Mouse (Mus musculus) 416B (cell line): ENCODE measurements at regions not wholly inside any gene's neighbourhood (a gene's known extent, or its start where the extent isn't known, plus 50 kb on each side); places are given as distances from the start of the nearest gene placed in this dataset.

Experiments used
- DNase-seq: peaks from one replicate; pipeline ENCODE4 v3.0.0; 2011; ENCODE audit warnings: low read depth

DNA sequence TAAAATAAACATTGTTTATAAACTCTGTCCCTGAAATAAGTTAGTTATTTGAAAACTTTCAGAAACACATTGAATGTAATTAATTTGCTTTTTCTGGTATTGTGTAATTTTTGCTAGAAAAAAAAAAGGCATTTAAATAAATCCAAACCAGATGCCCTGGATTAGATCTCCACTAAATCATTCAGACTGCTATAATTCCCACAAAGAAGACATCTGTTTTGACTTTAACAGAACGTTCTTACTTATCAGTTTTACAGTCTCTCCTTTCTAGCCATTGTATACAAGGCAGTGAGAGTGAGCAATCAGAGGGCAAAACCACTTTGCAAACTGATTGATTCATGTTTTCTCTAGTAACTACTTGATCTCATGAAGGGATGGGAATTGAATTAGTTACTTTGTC, 478.8 kb downstream of the Slitrk6 start:
- DNase-seq = no peak

DNA sequence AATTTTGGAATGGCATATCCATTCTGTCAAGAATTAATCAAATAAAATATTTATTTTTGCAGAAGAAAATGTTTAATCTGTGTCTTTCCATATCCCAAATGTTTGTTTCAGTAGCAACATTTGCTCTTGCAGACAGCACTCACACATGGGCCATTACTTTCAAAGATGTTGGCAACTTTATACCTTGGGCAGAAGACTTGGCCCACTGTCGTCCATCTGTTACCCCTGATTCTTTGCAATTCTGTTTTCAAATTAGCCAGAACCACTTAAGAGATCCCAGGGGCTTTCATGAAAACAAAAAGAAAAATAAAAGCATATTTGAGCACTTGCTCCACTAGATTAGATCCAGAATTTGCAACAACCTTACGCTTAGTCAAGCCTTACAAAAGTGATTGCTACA, 483.7 kb downstream of the Slitrk6 start:
- no peak for DNase-seq

DNA sequence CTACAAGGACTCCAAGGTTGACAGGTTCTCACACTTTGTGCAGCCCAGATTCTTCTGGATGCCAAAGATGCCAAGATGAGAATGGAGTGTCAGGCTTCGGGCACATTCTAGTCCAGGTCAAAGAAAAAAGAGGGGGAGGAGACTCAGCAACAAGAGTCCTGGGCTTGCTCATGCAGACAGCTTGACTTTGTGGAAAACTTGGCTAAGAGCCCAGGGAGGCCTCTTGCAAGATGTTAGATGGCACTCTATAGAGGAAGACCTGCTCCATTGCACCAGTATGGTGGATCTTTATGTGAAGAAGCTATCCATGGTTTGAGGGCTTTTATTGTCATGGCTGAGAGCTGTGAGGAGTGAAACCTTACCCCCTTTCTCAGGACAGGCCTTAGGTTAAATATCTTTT, 510.5 kb downstream of the Slitrk6 start:
- DNase-seq = no peak

DNA sequence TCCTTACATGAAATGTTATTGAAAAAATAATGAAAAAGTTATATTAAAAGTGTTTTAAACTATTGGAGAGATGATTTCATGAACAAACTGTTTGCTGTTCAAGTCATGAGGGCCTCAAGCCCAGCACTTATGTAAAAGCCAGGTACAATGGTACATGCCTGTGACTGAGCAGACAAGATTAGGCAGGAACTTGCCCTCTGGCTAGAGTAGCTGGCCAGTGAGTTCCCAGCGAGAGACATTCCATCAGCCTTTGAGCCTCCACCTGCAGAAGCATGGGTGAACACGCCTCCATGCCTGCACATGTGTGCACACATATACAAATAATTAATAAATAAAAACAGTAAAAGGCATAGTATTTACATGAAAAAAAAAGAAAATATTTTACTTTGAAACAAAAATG, 511.4 kb downstream of the Slitrk6 start:
- DNase-seq = no peak

DNA sequence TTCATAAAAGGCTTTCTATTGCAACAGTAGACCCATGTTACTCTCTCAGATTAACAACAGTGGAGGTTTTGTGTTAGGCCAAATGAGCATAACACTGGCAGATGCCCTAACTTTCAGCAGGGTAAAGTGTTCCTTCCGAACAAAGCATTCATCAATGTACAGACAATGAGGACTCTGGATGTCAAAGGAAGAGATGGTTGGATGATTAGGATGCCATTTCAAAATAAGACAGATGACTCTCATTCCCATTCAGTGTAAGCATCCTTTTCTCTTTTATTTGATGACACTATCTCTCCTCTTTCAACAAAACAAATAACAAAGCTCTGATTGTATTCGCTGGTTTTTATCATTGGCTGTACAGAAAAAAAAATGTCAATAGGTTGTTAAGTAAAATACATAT, 516.1 kb downstream of the Slitrk6 start:
- DNase-seq = no peak

DNA sequence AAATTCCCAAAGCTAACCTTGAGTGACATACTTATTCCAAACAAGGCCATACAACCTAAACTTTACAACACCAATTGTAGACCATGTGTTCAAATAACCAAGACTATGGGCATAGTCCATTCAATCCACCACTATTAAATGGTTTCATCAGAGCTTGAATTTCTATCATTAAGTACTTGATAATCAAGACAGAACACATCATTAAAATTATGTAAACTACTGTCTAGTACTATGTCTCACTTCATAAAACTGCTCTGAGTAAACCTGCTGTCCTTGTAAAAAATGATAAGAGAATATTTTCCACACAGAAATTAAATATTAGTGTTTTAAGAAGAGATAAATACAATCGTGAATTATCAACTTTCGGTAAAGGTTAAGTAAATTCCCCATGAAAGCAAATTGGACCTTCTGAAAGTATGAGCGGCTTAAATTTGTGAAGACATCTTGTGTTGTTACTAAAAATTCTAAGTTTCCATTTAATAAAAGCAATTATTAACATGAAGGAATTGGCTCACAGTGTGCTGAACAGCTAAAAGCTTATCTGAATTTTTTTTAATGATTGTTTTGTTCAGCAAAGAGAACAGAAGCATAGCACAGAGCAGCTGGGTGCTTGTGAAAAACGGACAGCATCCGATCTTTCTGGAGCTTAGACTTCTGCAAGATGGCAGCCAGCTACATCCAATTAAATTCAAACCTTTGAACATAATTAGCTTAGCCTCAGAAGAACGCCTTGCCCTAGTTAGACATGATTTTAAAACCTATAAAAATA, 530.1 kb downstream of the Slitrk6 start:
- no peak for DNase-seq

DNA sequence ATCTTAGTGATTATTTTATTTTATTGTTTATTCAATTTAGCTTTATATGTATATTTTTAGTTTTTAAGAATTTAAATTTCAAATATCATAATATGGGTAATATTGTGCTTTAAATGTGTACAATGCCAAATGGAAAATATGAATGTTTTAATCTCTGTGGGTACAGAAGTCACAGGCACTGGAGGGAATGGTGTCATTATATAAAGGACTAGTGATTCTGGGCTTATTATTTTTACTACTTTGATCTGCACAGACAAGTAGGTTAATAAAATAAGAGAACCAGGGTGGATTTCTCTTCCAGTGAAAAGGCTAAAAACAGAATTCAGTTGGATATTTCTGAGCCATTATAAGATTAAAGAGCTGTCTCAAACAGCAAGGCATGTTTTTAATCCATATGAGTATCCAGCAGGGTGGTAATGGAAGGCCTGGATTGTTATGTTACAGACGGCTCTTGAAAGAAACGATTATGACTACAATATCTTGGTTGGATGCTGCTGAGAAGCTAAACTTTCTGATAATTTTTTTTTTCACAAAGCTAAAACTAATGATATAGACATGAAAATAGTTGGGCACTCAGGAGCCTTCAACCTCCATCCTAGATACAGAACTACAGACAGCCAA, 563.9 kb downstream of the Slitrk6 start:
- DNase-seq = no peak

DNA sequence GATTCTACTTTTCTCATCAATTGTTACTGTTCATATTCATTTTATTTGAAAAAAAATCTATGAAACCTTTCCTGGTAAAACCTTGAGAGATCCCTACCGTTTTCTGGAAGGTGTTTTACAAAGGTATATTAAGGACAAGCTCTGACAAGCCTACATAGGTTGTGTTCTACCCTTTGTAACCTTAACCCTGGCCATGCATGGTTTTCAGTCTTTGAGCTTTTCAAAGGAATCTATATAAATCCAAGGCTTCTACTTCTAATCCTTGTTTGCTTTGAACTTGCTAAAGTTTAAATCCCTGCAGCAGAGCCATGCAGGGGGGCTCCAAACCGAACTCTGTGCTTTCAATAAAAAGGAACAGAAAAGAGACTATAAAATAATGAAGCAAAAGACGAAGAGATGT, 564.5 kb downstream of the Slitrk6 start:
- no peak for DNase-seq

DNA sequence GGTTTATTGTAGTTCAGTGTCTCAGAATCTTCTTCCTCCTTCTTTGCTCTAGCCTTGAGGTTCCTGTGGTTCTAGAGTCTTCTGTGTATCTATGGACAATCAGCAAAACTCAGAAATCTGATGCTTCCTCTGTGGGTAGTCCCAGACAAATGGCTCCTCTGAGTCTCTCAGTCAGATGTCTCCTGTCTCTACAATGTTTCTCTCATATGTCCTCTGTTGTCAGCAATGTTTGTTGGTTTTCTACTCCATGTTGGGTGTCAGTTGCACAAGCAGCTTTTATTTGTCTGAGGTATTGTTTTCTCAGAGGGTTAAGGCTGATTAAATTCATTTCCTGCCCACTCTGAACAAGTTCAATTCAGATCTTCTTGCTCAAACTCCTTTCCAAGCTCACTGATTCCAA, 575.8 kb downstream of the Slitrk6 start:
- peak; percentile 16 for DNase-seq

DNA sequence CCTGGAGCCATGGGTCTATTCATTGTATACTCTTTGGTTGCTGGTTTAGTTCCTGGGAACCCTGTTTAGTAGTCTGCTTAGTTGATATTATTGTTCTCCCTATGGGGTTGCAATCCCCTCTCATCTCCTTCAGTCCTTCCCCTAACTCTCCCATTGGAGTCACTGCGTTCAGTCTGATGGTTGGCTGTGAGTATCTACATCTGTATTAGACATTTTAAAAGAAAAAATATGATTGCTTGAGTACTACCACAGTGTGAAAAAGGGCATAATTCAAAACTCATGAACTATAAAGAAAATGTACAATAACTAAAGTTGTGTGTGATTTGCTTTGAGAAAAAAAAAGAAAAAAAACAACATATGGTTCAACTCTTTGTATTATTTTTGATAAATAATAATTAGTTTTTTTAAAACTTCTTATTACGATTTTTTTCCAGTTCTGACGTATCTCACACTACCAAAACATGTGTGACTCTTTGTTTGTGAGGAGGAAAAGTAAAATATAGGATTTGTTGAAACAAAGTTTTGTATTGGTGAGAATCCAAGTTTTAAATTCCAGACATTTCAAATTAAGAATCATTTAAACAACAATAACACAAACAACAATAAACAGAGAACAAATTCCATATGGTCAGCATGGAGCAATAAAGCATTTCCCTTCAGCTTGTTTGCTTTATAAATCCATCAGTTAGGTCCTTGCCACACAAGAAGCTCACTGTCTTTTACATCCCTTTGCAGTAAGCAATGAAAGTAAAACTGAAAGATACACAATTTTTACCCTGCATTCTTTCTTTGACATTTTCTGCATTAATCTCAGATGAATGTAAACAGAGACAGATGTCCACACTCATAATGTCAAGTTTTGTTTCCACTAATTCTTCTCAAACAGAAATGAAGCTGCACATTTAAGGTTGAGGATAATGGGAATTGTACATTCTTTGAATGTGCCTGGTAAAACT, 583.5 kb downstream of the Slitrk6 start:
- DNase-seq = no peak

DNA sequence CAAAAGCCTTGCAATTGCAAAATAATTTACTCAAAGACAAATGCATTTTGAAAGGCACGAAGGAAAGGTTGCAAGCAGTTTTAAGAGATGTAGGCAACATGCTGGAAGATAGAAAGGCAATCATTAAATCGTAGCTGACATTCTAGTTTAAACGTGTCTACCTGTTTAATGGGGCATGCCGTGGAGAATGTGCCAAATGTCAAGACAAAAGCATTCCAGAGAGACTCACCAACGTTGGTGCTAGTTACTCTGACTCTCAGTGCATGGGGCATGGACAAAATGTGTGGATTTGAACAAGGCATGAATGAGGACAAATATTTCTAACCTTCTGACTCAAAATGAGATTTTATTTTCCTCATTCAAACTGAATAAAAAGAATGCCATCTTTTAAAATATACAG, 586.3 kb downstream of the Slitrk6 start:
- no peak for DNase-seq

DNA sequence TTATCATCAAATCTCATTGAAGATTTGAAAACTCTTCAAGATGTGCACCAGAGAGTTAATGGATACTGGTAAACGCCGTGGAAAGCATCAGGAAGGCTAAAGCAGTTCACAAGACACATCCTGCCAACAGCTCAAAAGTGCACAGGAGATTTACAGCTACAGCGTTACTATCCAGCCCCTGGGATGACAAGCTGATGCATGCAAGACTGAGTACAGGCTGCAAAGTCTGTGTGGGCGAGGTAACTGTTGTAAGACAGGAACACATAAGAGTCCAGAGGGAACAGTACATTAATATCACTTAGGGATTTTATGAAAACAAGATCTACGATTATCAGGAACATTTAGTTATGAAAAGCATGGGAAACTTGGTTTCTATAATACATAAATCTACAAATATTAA, 626.7 kb downstream of the Slitrk6 start:
- no peak for DNase-seq

DNA sequence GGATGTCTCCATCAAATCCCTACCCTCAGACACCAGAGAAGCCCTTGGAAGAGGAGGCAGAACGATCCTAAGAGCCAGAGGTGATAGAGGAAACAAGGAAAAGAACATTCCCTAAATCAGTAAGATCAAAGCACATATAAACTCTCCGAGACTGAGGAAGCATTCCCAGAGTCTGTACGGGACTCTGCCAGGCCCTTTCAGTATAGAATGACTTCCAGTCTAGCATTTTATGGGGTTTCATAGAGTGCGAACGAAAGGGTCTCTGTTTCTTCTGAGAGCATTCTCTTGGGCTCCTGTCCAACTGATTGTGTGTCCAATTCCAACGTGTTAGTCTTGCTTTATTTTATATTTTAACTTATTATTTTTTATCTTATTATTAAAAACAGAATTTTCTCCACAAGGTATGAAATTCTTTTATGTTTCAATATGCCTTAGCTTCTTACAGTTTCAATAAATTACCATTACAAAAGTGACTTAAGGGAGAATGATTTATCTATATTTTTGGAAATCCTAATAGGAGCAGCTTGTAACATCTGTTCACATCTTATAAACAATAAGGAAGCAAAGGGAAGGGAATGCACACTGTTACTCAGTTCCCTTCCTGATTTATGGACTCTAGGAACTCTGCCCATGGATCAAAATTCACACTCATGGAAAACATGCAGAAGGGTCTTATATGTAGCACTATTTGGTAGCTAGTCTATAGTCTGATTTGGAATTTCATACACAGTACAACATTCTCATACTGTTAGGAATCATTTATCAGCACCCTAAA, 628.8 kb downstream of the Slitrk6 start:
- DNase-seq = no peak

DNA sequence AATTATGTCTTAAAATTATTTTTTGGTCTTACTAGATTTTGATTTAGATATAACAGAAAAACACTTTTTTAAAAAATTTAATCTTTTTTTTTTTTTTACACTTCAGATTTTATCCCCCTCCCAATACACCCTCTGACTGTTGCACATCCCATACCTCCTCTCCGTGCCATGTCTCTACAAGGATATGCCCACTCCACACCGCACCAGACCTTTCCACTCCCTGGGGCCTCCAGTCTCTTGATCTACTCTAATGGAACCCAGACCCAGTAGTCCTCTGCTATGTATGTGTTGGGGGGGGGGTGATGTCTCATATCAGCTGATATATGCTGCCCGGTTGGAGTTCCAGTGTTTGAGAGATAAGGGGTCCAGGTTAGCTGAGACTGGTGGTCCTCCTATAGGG, 632.2 kb downstream of the Slitrk6 start:
- no peak for DNase-seq

DNA sequence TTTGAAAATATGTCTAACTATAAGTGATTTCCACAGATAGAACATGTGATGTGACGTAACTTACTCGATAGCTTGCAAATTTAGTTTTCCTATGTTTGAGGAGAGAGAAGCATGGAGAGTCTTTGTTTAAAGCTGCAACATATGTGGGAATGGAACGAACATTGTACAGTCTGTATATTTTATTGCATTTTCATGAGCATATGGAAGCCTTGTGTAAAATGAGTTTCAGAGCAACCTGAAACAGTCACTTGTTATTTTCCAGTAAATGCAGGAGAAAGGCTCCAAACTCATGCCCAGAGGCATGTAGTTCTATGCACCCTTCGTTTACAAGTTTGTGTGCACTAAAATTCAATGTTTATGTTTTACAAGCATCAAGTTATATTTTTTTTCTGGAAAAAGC, 639.4 kb downstream of the Slitrk6 start:
- no peak for DNase-seq

DNA sequence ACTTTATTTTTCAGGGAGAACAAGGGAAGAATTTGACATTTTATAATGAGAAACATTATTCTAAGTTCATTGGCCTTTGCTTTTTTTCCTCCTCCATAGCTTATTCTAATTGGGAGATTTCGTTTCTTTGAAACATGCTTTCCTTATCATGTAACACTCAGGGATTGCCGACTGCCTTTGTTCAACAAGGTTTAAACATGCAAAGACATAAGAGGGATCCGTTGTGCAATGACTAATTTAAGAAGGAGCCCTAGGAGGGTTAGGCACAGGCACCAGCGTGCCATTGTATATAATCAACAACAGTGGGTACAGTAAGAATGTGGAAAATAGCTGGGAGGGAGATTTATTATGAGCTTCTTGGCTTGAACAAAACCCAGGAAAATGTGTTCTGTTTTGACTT, 654.1 kb downstream of the Slitrk6 start:
- DNase-seq = no peak

DNA sequence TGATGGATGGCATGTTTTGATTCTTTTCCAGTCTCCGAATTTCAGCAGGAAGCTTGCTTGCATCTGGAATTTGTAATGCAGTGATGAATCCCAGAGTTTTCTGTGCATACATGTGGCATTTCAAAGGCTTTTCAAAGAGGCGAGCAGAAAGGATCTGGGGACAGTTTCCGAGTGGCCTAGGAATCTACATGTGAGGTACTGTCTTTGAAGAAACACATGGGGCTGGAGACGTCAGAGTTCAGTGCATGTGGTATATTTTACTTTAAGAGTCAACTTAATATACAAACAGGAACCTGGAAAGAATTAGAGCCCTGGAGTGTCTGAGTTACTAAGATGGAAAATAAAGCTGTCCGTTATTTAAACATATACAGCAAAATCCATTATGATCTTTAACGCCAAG, 676.6 kb downstream of the Slitrk6 start:
- DNase-seq = no peak

DNA sequence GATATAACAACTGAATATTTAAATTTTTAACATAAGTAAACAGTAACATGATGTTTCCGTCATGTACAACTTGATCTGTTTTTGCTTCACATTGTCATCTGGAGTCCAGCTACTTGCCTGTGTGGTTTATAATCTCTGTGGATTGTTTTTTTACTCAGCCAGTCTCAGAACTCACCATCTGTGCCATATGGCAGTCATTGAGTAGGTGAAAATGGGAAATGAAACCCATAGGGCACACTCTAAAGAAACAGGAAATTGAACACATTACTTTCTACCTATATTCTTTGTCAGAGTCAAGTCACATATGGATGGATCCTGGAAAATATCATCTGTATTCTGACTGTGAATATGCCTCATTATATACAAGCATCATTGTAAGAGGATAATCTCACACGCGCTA, 707.2 kb downstream of the Slitrk6 start:
- DNase-seq = no peak

DNA sequence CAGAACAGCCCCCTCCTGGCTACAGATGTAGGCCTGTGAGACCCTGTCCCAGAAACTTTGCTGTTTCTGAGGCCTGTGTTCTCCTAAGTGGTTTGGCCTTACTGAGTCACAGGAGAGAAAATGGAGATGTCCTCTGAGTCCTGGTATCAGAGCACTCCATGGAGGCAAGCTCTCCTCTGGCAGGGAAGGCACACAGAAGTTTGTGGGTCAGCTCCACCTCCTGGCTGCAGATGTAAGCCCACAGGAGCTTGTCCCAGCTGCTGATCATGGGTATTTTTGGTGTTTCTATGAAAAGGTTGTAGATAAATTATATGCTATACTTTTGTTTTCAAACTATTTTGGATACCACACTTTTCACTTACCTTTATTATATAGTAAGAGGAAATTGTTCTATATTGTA, 711.7 kb downstream of the Slitrk6 start:
- no peak for DNase-seq

DNA sequence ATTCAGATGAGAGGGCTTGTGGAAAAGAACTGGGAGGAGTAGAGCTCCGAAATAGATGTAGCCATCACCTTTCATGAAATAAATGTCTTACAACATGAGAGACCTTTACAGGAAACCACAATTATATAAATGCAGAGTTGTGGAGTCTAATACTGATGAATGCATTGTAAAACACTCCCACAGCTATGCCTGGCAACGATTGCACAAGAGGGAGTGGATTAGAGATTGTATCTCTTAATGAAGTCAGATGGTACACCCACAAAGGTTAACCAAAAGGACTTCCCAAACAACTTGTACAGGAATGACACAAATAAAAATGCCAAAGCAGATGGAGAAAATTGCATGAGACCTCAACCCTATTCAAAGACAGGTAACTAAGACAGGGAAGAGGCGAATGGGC, 733.1 kb downstream of the Slitrk6 start:
- peak; percentile 65 for DNase-seq

DNA sequence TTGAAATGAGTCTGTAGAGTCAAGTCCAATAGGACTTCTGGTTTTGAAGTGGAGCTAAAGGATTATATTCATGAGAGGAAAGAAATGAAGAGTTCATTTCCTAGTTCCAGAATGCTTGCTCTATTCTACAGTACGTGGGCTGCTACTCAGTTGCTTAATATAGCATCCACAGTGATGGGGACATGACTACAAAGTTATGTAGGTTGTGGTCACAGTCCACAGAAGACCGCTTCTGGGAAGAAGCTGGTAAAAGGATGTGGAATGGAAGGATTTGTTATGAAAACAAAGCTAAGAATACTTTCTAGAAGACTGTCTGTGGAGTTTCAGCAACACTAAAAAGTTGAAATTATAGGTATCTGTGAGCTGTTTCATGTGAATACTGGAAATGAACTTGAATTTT, 739.8 kb downstream of the Slitrk6 start:
- DNase-seq = no peak

DNA sequence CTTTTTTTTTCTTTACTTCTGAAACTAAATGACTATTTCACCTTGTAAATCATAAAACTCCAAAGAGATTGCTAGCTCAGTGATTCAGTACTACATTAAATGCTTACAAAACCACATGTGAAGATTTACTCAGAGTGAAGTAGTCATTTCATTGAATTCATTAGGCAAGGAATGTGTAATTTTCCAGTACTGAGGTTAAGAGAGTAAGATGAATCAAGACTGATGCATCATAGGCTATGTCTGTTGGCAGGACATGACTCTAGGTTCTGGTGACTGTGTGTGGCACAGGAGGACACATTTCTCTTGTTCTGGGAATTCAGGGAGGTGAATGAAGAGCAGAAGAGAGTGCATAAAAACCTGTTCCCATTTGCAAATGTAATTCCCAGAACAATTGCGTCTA, 741.7 kb downstream of the Slitrk6 start:
- DNase-seq = no peak
